Mouse (Mus musculus) CH12.LX (cell line): Measurements from ENCODE around the gene Tpd52l1. TPM values are rescaled to one million over a fixed set of nuclear protein-coding genes. Genes with fewer than 3 reads are reported as not detected.

Source experiments
- DNase-seq: peaks from one replicate; pipeline ENCODE4 v3.0.0-alpha.2; 2013; ENCODE audit errors: extremely low read depth
- H3K27ac ChIP-seq: 2 replicates; pipeline ENCODE4 v1.5.1; 2012; ENCODE audit warnings: low read depth, mild to moderate bottlenecking, control low read depth, moderate library complexity; ENCODE audit not compliant: insufficient read depth
- H3K27me3 ChIP-seq: replicated peaks from 2 replicates; pipeline ENCODE3; 2012; ENCODE audit warnings: inconsistent platforms
- H3K36me3 ChIP-seq, 2 experiments: replicated peaks in 1 of 2; 2 replicates each; pipeline versions ENCODE3 to v1.6.1; 2012; ENCODE audit warnings: inconsistent platforms in 1 of 2, low read length in 1 of 2, mild to moderate bottlenecking in 1 of 2, mixed read lengths in 1 of 2, moderate library complexity in 1 of 2; ENCODE audit not compliant: control insufficient read depth in 1 of 2, insufficient read depth in 1 of 2
- H3K4me1 ChIP-seq, 2 experiments: 2 replicates each; pipeline ENCODE4 v1.6.1; 2012; ENCODE audit warnings: inconsistent platforms in 1 of 2, moderate library complexity in 1 of 2; ENCODE audit not compliant: insufficient read depth in 2 of 2, control insufficient read depth in 1 of 2
- H3K4me2 ChIP-seq: 2 replicates; pipeline ENCODE4 v1.6.1; 2012; ENCODE audit warnings: low read depth, mild to moderate bottlenecking, control low read depth; ENCODE audit not compliant: poor library complexity, insufficient read depth, severe bottlenecking
- H3K4me3 ChIP-seq, 3 experiments: fragments of 150-350 bp in 1 of 3; sonication (generic) in 1 of 3; replicated peaks in 1 of 3; 2 replicates each; pipeline versions ENCODE3 to v1.5.1; 2011 to 2012; ENCODE audit warnings: low read depth in 2 of 3, low read length in 2 of 3, mild to moderate bottlenecking in 2 of 3, moderate library complexity in 2 of 3, control low read depth in 1 of 3, improper control_type of control experiment in 1 of 3, inconsistent platforms in 1 of 3, mixed read lengths in 1 of 3; ENCODE audit not compliant: poor library complexity in 1 of 3
- H3K79me2 ChIP-seq: replicated peaks from 2 replicates; pipeline ENCODE4 v1.6.1; 2012; ENCODE audit warnings: mild to moderate bottlenecking, moderate library complexity; ENCODE audit not compliant: control insufficient read depth, poor library complexity, insufficient read depth, severe bottlenecking; ENCODE audit errors: extremely low read depth
- H3K9ac ChIP-seq: 2 replicates; pipeline ENCODE4 v1.6.1; 2012; ENCODE audit warnings: low read depth, mild to moderate bottlenecking, control low read depth, moderate library complexity; ENCODE audit not compliant: insufficient read depth
- H3K9me3 ChIP-seq: replicated peaks from 2 replicates; pipeline ENCODE3; 2012; ENCODE audit warnings: low read length, inconsistent platforms, mixed read lengths
- CHD1 ChIP-seq: IDR thresholded peaks from 2 replicates; pipeline ENCODE4 v1.6.1; 2012; ENCODE audit warnings: low read depth, low read length, improper control_type of control experiment, inconsistent platforms
- ELF1 ChIP-seq: IDR thresholded peaks from 2 replicates; pipeline ENCODE4 v1.6.1; 2014; ENCODE audit warnings: low read depth, mild to moderate bottlenecking, inconsistent platforms, low read length, improper control_type of control experiment
- JUND ChIP-seq: conservative IDR thresholded peaks from 2 replicates; pipeline ENCODE4 v1.6.1; 2011; ENCODE audit warnings: low read depth, low read length, improper control_type of control experiment
- MAFK ChIP-seq: IDR thresholded peaks from 2 replicates; pipeline ENCODE4 v1.6.1; 2011; ENCODE audit warnings: low read length, improper control_type of control experiment; ENCODE audit not compliant: insufficient replicate concordance
- MAZ ChIP-seq: IDR thresholded peaks from 2 replicates; pipeline ENCODE4 v1.6.1; 2012; ENCODE audit warnings: low read depth, mild to moderate bottlenecking, inconsistent platforms, low read length, improper control_type of control experiment, moderate library complexity
- MEF2A ChIP-seq: IDR thresholded peaks from 2 replicates; pipeline ENCODE4 v1.6.1; 2014; ENCODE audit warnings: low read depth, mild to moderate bottlenecking, inconsistent platforms, low read length, improper control_type of control experiment, borderline replicate concordance
- MXI1 ChIP-seq: IDR thresholded peaks from 2 replicates; pipeline ENCODE4 v1.6.1; 2011; ENCODE audit warnings: mild to moderate bottlenecking, low read depth, low read length, improper control_type of control experiment
- MYC ChIP-seq: IDR thresholded peaks from 2 replicates; pipeline ENCODE4 v1.6.1; 2011; ENCODE audit warnings: low read depth, mild to moderate bottlenecking, improper control_type of control experiment, low read length
- NELFE ChIP-seq: IDR thresholded peaks from 2 replicates; pipeline ENCODE4 v1.6.1; 2011; ENCODE audit warnings: low read depth, low read length, improper control_type of control experiment
- POLR2A ChIP-seq: IDR thresholded peaks from 2 replicates; pipeline ENCODE4 v1.6.1; 2011; ENCODE audit warnings: low read depth, mild to moderate bottlenecking, improper control_type of control experiment, low read length
- POLR2AphosphoS2 ChIP-seq: IDR thresholded peaks from 2 replicates; pipeline ENCODE4 v1.6.1; 2011; ENCODE audit warnings: low read depth, low read length, improper control_type of control experiment
- TBP ChIP-seq: conservative IDR thresholded peaks from 2 replicates; pipeline ENCODE4 v1.6.1; 2011; ENCODE audit warnings: low read depth, low read length, improper control_type of control experiment
- TCF12 ChIP-seq: IDR thresholded peaks from 2 replicates; pipeline ENCODE4 v1.6.1; 2014; ENCODE audit warnings: low read depth, mild to moderate bottlenecking, inconsistent platforms, low read length, improper control_type of control experiment
- ZMIZ1 ChIP-seq: IDR thresholded peaks from 2 replicates; pipeline ENCODE4 v1.6.1; 2012; ENCODE audit warnings: low read depth, mild to moderate bottlenecking, inconsistent platforms, low read length, improper control_type of control experiment
- dilution Hi-C: fragments of 300-500 bp; cut with MboI; formaldehyde crosslinking; loops from 2 replicates; pipeline ENCODE4 v1.14.3; 2020; ENCODE audit warnings: low sequenced_read_pairs; ENCODE audit not compliant: extremely low pct_unique_long_range_greater_than_20kb, extremely low pct_ligation_motif_present
- in situ Hi-C: fragments of 300-500 bp; cut with MboI; formaldehyde crosslinking; loops from 3 replicates; pipeline ENCODE4 v1.14.3; 2019; ENCODE audit warnings: low sequenced_read_pairs, low pct_ligation_motif_present, low pct_unique_long_range_greater_than_20kb, mixed read lengths
- polyA plus RNA-seq: library from polyadenylated mRNA; unstranded; fragments of >175 nt; gene quantifications from 2 replicates; pipeline ENCODE4 v1.2.1, GENCODE M21; 2012; ENCODE audit warnings: low read depth; ENCODE audit not compliant: insufficient read length
- total RNA-seq, 2 experiments: library from RNA; depleted of rRNA; stranded (reverse); fragments of 300-350 nt in 1 of 2; fragments of >200 nt in 1 of 2; gene quantifications; 2 replicates each; pipeline ENCODE4 v1.2.3; 2012 to 2014

The Tpd52l1 gene
- total and polyA plus RNA-seq, 3 experiments = not detected

GRCm38 (mm10) chr10:31447083-31447482 lies 1.3 kb upstream of the Tpd52l1 start:
- Histone ChIP-seq H3K4me1 (no peaks in the 10 kb centered on the region), H3K27me3 (no peaks in the 10 kb centered on the region), H3K4me3 (no peak overlapping the region), H3K27ac (no peak overlapping the region), H3K79me2 (no peaks in the 10 kb centered on the region), H3K36me3 (no peaks in the 10 kb centered on the region), H3K9ac (no peak overlapping the region), H3K9me3 (no peaks in the 10 kb centered on the region), H3K4me2 (no peak overlapping the region)
- no peak for DNase-seq
- no peak for TF ChIP-seq TCF12
- no peak for TF ChIP-seq POLR2AphosphoS2
- no peak for TF ChIP-seq NELFE
- no peak for TF ChIP-seq CHD1
- TF ChIP-seq ELF1 = no peak
- TF ChIP-seq MEF2A = no peak
- no peak for TF ChIP-seq MXI1
- no peak for TF ChIP-seq MYC
- no peak for TF ChIP-seq ZMIZ1
- no peak for TF ChIP-seq TBP
- no peak for TF ChIP-seq MAFK
- TF ChIP-seq MAZ = no peak
- in situ Hi-C loops (no loop called here), dilution Hi-C loops (no loop called here)

- Histone ChIP-seq H3K36me3 (no peaks in the 10 kb centered on the region), H3K4me2 (no peak overlapping the region), H3K79me2 (no peaks in the 10 kb centered on the region), H3K9ac (no peak overlapping the region), H3K4me3 (no peak overlapping the region), H3K27ac (no peak overlapping the region), H3K4me1 (no peaks in the 10 kb centered on the region), H3K9me3 (no peaks in the 10 kb centered on the region), H3K27me3 (no peaks in the 10 kb centered on the region)
- dilution Hi-C loops = no loop called here
- in situ Hi-C loops = no loop called here
- no peak for DNase-seq
- TF ChIP-seq MAFK (no peak), ELF1 (no peak), JUND (no peak)
Observed at GRCm38 (mm10) chr10:31444206-31444605, 1.6 kb downstream of the Tpd52l1 start.

GRCm38 (mm10) chr10:31441491-31441890 lies 4.3 kb downstream of the Tpd52l1 start:
- Histone ChIP-seq H3K27me3 (no peaks in the 10 kb centered on the region), H3K36me3 (no peaks in the 10 kb centered on the region), H3K27ac (no peak overlapping the region), H3K4me3 (no peak overlapping the region), H3K9ac (no peak overlapping the region), H3K79me2 (no peaks in the 10 kb centered on the region), H3K9me3 (no peaks in the 10 kb centered on the region), H3K4me2 (no peak overlapping the region), H3K4me1 (no peaks in the 10 kb centered on the region)
- DNase-seq = no peak
- in situ Hi-C loops = no loop called here
- dilution Hi-C loops = no loop called here
- TF ChIP-seq CHD1 (no peak), MXI1 (no peak), MAFK (no peak), POLR2A (no peak), ZMIZ1 (no peak), MEF2A (no peak)
